Mouse (Mus musculus): ENCODE data around the gene Pcdh9. TPM values are rescaled to one million over a fixed set of nuclear protein-coding genes. Genes with fewer than 3 reads are reported as not detected.

The Pcdh9 gene
- polyA plus RNA-seq (2012; rRNA removed): 20.3 and 38.5 TPM in 2 replicates

DNA sequence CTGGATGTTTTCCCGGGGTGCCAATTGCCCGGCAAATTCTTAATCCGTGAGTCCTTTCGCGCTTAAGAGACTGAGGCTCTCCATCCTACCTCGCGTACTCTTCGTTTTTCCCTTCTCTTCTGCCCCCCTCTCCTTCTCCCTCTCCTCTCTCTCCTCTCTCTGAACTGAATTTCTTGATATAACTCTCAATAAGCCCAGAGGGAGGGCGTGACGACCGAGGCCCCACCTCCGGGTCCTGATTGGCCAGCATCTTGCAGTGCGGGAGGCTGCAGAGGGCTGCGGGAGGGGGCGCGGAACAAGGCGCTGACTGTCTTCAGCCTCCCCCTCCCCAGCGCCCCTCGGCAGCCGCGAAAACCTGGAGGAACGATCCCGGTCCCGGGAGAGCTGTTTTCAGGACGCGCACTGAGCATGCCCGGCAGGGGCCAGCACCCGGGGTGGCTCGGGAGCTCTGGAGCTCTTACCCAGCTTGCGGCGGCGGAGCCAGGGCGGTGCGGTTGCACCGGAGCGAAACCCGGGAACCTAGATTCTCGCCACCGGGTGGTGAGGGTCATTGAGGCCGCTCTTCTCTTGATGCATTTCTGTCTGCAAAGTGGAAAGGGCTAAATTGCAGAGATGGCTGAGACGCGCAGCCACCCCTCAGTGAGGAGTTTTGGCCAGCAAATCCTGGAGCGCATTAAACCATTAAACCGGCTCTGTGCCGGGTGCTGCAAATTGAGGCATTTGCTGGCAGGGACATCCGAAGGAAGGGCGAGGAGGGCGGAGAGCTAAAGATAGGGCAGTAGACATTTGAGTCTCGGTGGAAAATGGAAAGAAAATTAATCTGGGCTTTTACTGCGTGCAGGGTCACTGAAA is at the start of gene Pcdh9:
Gene Pcdh9 (minus strand): TSS at position 161 of the 852 bp plus-strand sequence.
- TF ChIP-seq POLR2A (IDR thresholded peaks at IDR 0.05; ENCODE audit: borderline replicate concordance, extremely low read depth, insufficient read depth, insufficient read length, poor library complexity, severe bottlenecking) (peak; percentile 34; the same call in 1 of the 2 replicates), CTCF (IDR thresholded peaks at IDR 0.05; ENCODE audit: borderline replicate concordance, extremely low read depth, insufficient read depth, insufficient read length) (0 out of 2 replicates have a peak, but pooled peaks have one; percentile 5)
- peak; percentile 99 for DNase-seq (ENCODE audit: low read depth)

DNA sequence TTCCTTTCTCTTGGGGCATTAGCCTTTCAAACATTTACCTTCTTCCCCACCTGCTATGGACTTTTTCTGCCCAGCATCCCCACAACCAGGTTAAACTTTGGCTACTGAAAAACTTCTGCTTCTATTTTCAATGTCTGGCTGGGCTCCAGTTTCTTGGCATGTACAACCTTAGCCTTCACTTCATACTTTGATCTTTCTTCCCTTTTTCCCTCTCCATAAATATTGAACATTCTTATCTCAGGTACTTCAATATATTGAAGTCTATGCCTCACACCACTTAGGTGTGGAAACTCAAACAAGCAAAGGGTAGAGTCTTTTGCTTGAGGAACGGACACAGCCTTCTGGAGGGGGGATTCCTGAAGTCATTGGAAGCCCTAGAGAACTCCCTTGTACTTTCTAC is 16.4 kb upstream of the Pcdh9 start:
- TF ChIP-seq CTCF (IDR thresholded peaks at IDR 0.05; ENCODE audit: borderline replicate concordance, extremely low read depth, insufficient read depth, insufficient read length): no peak
- TF ChIP-seq POLR2A (IDR thresholded peaks at IDR 0.05; ENCODE audit: borderline replicate concordance, extremely low read depth, insufficient read depth, insufficient read length, poor library complexity, severe bottlenecking): no peak
- DNase-seq (ENCODE audit: low read depth): no peak

DNA sequence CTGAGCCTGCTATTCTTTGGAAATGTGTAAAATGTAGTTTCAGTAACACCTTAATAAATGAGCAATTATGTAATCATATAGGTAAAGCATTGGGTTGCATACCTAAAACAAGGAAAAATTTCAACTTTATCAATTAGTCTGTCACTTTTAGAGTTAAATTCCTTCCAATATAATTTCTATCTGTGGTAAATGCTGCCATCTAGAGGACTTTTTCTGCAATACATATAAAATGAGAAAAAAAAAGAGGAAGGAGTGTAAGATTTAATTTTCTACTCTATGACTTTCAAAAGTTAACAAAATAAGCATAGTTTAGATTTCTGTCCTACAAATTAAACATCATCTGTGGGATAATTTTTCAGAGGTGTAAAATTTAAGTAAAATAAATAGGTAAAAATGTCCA is 8.1 kb upstream of the Pcdh9 start:
- TF ChIP-seq POLR2A (IDR thresholded peaks at IDR 0.05; ENCODE audit: borderline replicate concordance, extremely low read depth, insufficient read depth, insufficient read length, poor library complexity, severe bottlenecking) (no peak), CTCF (IDR thresholded peaks at IDR 0.05; ENCODE audit: borderline replicate concordance, extremely low read depth, insufficient read depth, insufficient read length) (peak; percentile 14; the same call in 1 of the 2 replicates)
- DNase-seq (ENCODE audit: low read depth): peak; percentile 62

DNA sequence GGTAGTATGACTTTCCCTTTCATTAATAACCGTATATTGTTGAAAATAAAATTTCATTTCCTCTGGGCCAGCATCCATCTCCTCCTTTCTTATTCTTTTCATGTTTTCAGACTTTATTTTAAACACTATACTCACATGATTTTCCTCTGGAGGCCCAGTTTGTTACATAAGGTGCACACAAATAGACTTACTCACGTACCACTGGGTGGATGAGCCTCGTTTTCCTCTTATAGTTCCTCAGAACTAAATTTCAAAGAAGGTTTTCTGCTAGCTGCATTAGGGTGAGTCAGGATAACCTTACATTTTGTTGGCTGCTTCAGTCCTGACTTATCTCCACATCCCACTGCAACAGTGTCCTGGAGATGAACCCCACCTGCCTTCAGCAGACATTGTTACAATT is 4.7 kb upstream of the Pcdh9 start:
- TF ChIP-seq CTCF (IDR thresholded peaks at IDR 0.05; ENCODE audit: borderline replicate concordance, extremely low read depth, insufficient read depth, insufficient read length): no peak
- TF ChIP-seq POLR2A (IDR thresholded peaks at IDR 0.05; ENCODE audit: borderline replicate concordance, extremely low read depth, insufficient read depth, insufficient read length, poor library complexity, severe bottlenecking): no peak
- DNase-seq (ENCODE audit: low read depth): no peak

DNA sequence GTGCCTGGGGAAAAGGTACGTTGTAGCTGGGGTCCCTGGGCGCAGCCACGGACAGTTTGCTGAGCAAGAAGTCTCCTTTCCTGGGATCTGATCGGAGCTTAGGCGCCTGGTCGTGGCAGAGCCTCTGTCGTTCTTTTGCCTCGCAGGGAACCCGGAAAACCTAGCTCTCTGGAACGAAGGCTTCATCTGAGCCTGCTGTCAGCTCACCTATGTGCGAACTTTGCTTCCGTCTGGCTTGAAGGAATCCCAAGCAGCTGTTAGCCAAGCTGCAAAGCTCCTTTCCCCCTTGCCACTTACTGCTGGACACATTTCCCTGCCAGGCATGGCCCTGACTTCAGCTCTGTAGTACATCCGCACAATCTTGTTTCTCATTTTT is 880 bp upstream of the Pcdh9 start:
- no peak for TF ChIP-seq CTCF (IDR thresholded peaks at IDR 0.05; ENCODE audit: borderline replicate concordance, extremely low read depth, insufficient read depth, insufficient read length)
- TF ChIP-seq POLR2A (IDR thresholded peaks at IDR 0.05; ENCODE audit: borderline replicate concordance, extremely low read depth, insufficient read depth, insufficient read length, poor library complexity, severe bottlenecking): no peak
- no peak for DNase-seq (ENCODE audit: low read depth)

DNA sequence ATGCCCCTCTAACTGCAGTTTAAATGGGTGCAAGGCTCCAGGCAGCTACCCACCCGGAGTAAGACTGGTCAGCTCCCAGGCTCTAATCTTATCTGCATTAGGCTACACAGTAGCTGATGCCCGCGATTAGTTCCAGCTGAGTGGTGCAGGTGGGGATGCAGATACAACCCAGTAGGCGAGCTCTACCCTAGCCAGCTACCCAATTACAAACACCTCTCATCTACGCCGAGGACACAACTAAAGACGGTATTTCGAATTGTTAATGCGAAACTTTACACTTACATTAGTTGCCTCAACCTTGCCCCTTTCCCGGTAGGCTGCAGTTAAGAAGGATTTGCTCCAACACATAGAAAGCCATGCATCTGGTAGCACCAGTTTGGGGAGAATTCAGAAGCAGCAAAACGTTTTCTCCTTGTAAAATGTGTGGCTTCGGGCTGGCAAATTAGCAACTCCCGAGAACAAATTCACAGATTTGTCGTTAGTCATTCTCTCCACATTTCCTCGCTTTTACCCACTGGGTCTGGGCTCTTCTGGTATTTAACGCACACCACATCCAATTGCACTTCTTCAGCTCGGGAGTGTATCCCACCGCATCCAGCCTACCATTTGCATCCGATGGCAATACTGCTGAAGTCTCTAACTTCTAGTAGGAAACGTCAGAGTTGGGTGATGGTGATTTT is 500 bp downstream of the Pcdh9 start:
- peak; percentile 68 for DNase-seq (ENCODE audit: low read depth)
- TF ChIP-seq CTCF (IDR thresholded peaks at IDR 0.05; ENCODE audit: borderline replicate concordance, extremely low read depth, insufficient read depth, insufficient read length) (no peak), POLR2A (IDR thresholded peaks at IDR 0.05; ENCODE audit: borderline replicate concordance, extremely low read depth, insufficient read depth, insufficient read length, poor library complexity, severe bottlenecking) (no peak)

DNA sequence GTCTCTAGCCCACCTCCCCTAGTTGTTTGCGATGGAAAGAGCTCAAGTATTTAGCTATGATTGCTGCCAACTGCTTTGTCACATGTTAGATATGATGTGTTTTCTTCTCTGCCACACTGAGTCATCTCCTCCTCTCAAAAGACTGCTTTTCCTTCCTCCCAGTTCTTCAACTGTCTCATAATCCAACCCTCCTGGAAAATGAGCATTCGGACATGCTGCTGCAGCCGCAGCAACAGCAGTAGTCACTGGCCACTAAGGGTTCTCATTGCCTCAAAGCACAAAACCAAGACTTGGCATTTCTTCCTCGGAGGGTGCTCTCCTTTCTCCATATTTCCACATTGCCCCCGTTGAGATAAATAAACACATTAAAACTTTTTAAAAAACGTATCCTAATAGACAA is 1.2 kb downstream of the Pcdh9 start:
- TF ChIP-seq POLR2A (IDR thresholded peaks at IDR 0.05; ENCODE audit: borderline replicate concordance, extremely low read depth, insufficient read depth, insufficient read length, poor library complexity, severe bottlenecking) (no peak), CTCF (IDR thresholded peaks at IDR 0.05; ENCODE audit: borderline replicate concordance, extremely low read depth, insufficient read depth, insufficient read length) (no peak)
- peak; percentile 55 for DNase-seq (ENCODE audit: low read depth)

DNA sequence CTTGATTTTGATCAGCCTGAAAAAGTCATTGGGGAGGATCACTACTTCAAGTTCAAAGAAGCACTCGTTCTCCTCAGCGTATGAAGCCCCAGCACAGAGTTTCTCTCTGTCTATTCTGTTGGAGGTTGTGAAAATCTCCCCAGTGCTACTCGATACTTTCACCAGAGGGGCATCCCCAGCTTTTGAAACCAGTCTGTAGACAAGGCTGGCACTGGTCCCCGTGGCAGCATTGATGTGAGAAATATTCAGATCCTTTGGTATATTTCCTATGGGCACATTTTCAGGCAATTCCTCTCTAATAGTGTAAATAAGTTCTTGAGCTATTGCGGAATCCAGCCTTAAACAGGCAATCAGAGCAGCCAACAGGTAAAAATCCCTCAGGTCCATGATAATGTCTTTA is 2.1 kb downstream of the Pcdh9 start:
- DNase-seq (ENCODE audit: low read depth): no peak
- TF ChIP-seq CTCF (IDR thresholded peaks at IDR 0.05; ENCODE audit: borderline replicate concordance, extremely low read depth, insufficient read depth, insufficient read length) (no peak), POLR2A (IDR thresholded peaks at IDR 0.05; ENCODE audit: borderline replicate concordance, extremely low read depth, insufficient read depth, insufficient read length, poor library complexity, severe bottlenecking) (no peak)

DNA sequence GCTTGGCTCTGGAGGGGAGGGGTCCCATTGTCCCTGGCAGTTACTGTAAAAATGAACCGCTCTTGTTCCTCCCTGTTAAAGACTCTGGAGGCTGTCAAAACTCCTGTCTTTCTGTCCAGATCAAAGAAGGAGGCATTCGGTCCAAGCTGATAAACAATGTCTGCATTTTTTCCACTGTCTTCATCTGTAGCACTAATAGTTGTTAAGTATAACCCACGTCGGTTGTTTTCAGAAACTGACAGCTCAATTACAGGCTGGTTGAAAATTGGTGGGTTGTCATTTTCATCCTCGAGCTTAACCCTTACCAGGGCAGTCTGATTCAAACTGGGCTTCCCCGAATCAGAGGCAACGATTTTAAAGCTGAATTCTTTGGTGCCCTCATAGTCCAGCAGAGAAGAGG is 3.4 kb downstream of the Pcdh9 start:
- TF ChIP-seq CTCF (IDR thresholded peaks at IDR 0.05; ENCODE audit: borderline replicate concordance, extremely low read depth, insufficient read depth, insufficient read length) (no peak), POLR2A (IDR thresholded peaks at IDR 0.05; ENCODE audit: borderline replicate concordance, extremely low read depth, insufficient read depth, insufficient read length, poor library complexity, severe bottlenecking) (no peak)
- DNase-seq (ENCODE audit: low read depth): peak; percentile 70

DNA sequence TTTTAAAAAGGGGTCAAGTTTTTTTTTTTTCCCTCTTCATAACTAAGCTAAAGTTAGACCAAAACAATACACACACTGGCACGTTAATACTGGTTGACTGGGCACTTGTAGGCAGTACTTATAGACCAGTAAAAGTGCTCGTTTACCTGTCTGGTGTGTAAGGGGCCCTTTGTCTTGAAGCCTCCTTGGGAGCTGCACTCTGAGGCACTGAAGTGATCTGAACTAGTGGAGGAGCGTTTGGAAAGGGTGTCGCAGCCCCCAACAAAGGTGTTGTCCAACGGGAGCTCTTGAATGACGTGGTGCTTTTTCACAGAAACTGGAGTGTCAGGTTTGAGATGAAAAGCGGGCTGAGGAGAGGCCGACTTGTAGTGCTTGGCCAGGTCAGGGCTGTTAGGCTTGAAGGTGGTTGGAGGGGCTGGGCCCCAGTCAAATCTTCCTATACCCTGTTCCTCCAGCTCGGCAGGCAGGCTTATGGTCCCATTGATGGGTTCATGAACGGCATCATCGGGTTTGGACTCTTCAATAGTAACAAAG is 4.9 kb downstream of the Pcdh9 start:
- no peak for DNase-seq (ENCODE audit: low read depth)
- TF ChIP-seq CTCF (IDR thresholded peaks at IDR 0.05; ENCODE audit: borderline replicate concordance, extremely low read depth, insufficient read depth, insufficient read length) (no peak), POLR2A (IDR thresholded peaks at IDR 0.05; ENCODE audit: borderline replicate concordance, extremely low read depth, insufficient read depth, insufficient read length, poor library complexity, severe bottlenecking) (no peak)

DNA sequence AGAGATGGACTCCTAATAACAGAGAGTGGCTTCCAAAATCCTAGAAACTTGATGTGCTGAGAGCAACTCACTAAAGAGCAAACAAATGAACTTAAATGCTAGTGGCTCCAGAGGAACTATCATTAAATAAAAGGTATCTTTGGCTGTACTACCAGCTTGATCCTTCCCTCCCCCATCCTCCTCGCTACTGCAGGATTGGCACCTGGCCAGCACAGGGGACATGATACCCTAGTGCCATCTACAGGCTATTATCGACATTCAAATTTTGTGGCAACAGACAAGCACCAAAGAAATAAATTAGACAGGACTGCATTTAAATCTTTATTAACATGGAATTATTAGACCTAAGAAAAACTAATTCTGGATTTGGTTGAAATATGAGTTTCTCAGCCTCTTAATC is 6.0 kb downstream of the Pcdh9 start:
- DNase-seq (ENCODE audit: low read depth): peak; percentile 92
- TF ChIP-seq CTCF (IDR thresholded peaks at IDR 0.05; ENCODE audit: borderline replicate concordance, extremely low read depth, insufficient read depth, insufficient read length) (peak; percentile 75), POLR2A (IDR thresholded peaks at IDR 0.05; ENCODE audit: borderline replicate concordance, extremely low read depth, insufficient read depth, insufficient read length, poor library complexity, severe bottlenecking) (no peak)

All from brain, embryonic 14.5 days (tissue).